Mouse (Mus musculus) hindbrain, embryonic 11.5 days (tissue): Measurements from ENCODE around the gene Dio1. TPM values are rescaled to one million over a fixed set of nuclear protein-coding genes. Genes with fewer than 3 reads are reported as not detected.

ENCODE experiments used
- ATAC-seq: fragments of 200-750 bp; cut with Nextera tagmentation; 2 replicates; pipeline ENCODE4 v1.8.0; 2017; ENCODE audit warnings: mild to moderate bottlenecking, moderate TSS enrichment, moderate library complexity; ENCODE audit not compliant: low FRiP score
- DNase-seq: peaks from one replicate; pipeline ENCODE4 v3.0.0-alpha.2; 2015; ENCODE audit warnings: low spot score
- H3K27ac ChIP-seq: fragments of 300-500 bp; sonication (generic); 2 replicates; pipeline ENCODE4 v1.5.1; 2014; ENCODE audit warnings: mild to moderate bottlenecking, low read depth, low read length
- H3K27me3 ChIP-seq: fragments of 300-500 bp; sonication (generic); 2 replicates; pipeline ENCODE4 v1.6.1; 2014; ENCODE audit warnings: mild to moderate bottlenecking, low read length, moderate library complexity, mixed read lengths; ENCODE audit not compliant: control insufficient read depth, insufficient read depth
- H3K36me3 ChIP-seq: fragments of 300-500 bp; sonication (generic); 2 replicates; pipeline ENCODE4 v1.6.1; 2014; ENCODE audit warnings: mild to moderate bottlenecking, low read length, moderate library complexity, mixed read lengths; ENCODE audit not compliant: control insufficient read depth, insufficient read depth
- H3K4me1 ChIP-seq: fragments of 300-500 bp; sonication (generic); replicated peaks from 2 replicates; pipeline ENCODE4 v1.6.1; 2014; ENCODE audit warnings: low read length, mixed read lengths; ENCODE audit not compliant: control insufficient read depth, insufficient read depth
- H3K4me2 ChIP-seq: fragments of 300-500 bp; sonication (generic); replicated peaks from 2 replicates; pipeline ENCODE4 v1.6.1; 2014; ENCODE audit warnings: mild to moderate bottlenecking, low read depth, low read length
- H3K4me3 ChIP-seq: fragments of 300-500 bp; sonication (generic); 2 replicates; pipeline ENCODE4 v1.5.1; 2014; ENCODE audit warnings: low read depth, low read length
- H3K9ac ChIP-seq: fragments of 300-500 bp; sonication (generic); 2 replicates; pipeline ENCODE4 v1.6.1; 2014; ENCODE audit warnings: low read depth, low read length
- H3K9me3 ChIP-seq: fragments of 300-500 bp; sonication (generic); 2 replicates; pipeline ENCODE4 v1.6.1; 2016; ENCODE audit warnings: low read length; ENCODE audit not compliant: control insufficient read depth
- WGBS: fragments of 180-500 bp; shearing (Covaris S2); extraction: QIAGEN DNeasy Blood & Tissue Kit; methylation state at CpG from one replicate; pipeline ENCODE4 v1.1.7; 2014; 5-methylcytosine and 5-hydroxymethylcytosine counted together
- polyA plus RNA-seq: library from polyadenylated mRNA; unstranded; fragments of >200 nt; fragmentation: Nextera tagmentation; extraction: Ambion mirVana; gene quantifications from 2 replicates; pipeline ENCODE4 v1.2.1, GENCODE M21; 2014

Gene Dio1
- polyA plus RNA-seq, 1 experiment from 2014 or later = not detected

DNA sequence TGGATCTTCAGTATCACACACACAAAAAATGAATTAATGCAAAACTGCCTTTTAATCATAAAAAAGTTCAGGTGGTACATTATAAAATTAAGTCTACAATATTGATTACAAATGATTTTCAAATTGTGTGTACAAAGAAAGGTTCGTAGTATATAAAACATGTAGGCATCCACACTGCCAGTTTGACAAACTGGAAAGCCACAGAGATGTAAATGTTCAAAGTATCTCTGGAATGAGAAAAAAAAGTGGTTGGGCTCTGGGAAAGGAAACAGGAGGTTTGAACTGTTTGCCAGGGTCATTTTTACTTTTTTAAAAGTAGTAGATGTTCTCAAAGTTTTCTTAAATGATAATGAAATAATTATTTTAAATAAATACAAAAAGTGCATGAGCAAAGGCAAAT, 60.9 kb downstream of the Dio1 start:
- ATAC-seq = no peak
- DNase-seq = no peak
- Histone ChIP-seq H3K36me3 (no peaks in the 10 kb centered on the region), H3K27me3 (no peaks in the 10 kb centered on the region), H3K4me2 (no peak overlapping the region), H3K9me3 (no peaks in the 10 kb centered on the region), H3K27ac (no peak overlapping the region), H3K9ac (no peak overlapping the region), H3K4me1 (no peaks in the 10 kb centered on the region), H3K4me3 (no peak overlapping the region)
- 85% methylated on average over 1 of the region's 1 CpGs for WGBS

DNA sequence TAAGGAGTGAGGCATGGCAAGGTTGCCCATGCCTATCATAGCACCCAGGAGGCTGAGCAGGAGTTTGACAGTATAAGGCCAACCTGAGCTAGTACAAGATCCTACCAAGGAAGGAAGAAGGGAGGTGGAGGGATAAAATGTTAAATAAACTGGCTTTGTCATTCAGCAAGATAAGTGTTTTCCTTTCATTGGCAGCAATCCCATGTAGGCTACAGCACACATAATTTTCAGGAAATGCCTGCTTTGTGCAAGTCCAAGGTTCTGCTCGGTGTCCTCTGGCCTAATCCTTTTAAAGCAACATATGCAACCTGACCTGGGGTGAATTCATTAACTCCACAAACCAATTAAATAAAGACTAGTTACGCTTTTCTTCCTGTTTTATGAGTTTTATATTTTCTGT, 61.6 kb downstream of the Dio1 start:
- H3K36me3 ChIP-seq = no peaks in the 10 kb centered on the region
- WGBS = 78% methylated on average over 2 of the region's 2 CpGs
- H3K4me3 ChIP-seq = no peak overlapping the region
- H3K9ac ChIP-seq = no peak overlapping the region
- no peaks in the 10 kb centered on the region for H3K9me3 ChIP-seq
- no peaks in the 10 kb centered on the region for H3K27me3 ChIP-seq
- ATAC-seq (no peak), DNase-seq (no peak)
- H3K27ac ChIP-seq = no peak overlapping the region
- no peak overlapping the region for H3K4me2 ChIP-seq
- H3K4me1 ChIP-seq = no peaks in the 10 kb centered on the region

DNA sequence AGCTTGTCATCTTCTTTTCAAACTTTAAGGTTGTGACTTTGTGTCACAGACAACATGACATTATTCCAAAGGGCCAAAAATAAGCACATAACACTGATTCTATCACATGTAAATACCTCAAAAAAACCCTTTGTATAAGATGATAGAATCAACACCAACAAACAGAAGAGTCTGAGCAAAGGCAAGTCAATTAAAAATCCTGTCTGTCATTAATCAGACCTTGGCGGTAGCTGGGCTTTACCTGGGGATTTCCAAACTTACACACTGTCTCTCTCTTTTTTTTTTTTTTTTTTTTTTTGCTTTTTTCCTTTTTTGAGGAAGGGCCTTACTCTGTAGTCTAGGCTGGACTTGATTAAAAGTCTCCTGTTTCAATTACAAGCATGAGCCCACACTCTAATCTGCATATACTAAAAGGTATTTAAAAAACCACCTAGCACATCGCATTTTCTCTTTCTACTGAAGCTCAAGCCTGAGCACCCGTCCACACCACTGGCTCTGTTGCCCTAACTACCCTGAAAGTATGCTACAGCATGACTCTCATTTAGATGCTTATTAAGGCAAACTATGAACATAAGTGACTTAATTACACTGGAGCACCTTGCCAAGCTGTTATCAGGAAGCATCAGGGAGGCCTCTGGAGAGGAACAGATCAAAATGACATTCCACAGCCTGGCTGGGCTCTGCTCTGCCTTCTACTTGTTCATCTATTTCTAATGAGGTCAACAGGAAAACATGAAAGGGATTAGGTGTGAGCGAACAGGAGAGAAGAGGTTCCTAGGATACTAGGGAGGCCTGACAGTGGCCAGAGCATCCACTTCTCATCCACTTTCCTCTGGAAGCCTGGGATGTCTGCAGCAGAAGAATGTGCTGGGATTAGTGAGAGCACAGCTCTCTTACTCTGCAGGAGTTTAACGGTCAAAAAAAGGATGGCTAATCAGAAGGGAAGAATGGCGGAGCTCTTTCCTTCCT, 63.3 kb downstream of the Dio1 start:
- DNase-seq = no peak
- 82% methylated on average over 6 of the region's 6 CpGs for WGBS
- no peaks in the 10 kb centered on the region for H3K4me1 ChIP-seq
- H3K4me3 ChIP-seq = no peak overlapping the region
- ATAC-seq = no peak
- H3K36me3 ChIP-seq = no peaks in the 10 kb centered on the region
- no peaks in the 10 kb centered on the region for H3K9me3 ChIP-seq
- H3K27ac ChIP-seq = no peak overlapping the region
- no peaks in the 10 kb centered on the region for H3K27me3 ChIP-seq
- H3K4me2 ChIP-seq = no peak overlapping the region
- H3K9ac ChIP-seq = no peak overlapping the region

Other genes starting within 250 kb of the Dio1 start
- 107 and 113 TPM in 2 replicates for gene Mrpl37, start 240.3 kb downstream of the Dio1 start, polyA plus RNA-seq
- gene Cyb5rl, start 240.2 kb downstream of the Dio1 start, polyA plus RNA-seq = 2.3 and 5.5 TPM in 2 replicates
- 0.13 and 0.20 TPM in 2 replicates for gene Cdcp2, start 210.3 kb downstream of the Dio1 start, polyA plus RNA-seq
- 387 and 390 TPM in 2 replicates for gene Tmem59, start 128.8 kb downstream of the Dio1 start, polyA plus RNA-seq
- gene Tceanc2, start 128.1 kb downstream of the Dio1 start, polyA plus RNA-seq = 21.1 and 26.4 TPM in 2 replicates
- not detected in 2 replicates for gene Ldlrad1, start 98.0 kb downstream of the Dio1 start, polyA plus RNA-seq
- gene Lrrc42, start 53.6 kb downstream of the Dio1 start, polyA plus RNA-seq = 79.1 and 83.0 TPM in 2 replicates
- gene Hspb11, start 53.6 kb downstream of the Dio1 start, polyA plus RNA-seq = 32.0 and 39.3 TPM in 2 replicates
- 46.7 and 47.8 TPM in 2 replicates for gene Yipf1, start 7.2 kb upstream of the Dio1 start, polyA plus RNA-seq
- 34.2 and 42.8 TPM in 2 replicates for gene Ndc1, start 60.6 kb upstream of the Dio1 start, polyA plus RNA-seq
- 4.0 and 6.3 TPM in 2 replicates for gene Glis1, start 127.4 kb upstream of the Dio1 start, polyA plus RNA-seq